Mouse (Mus musculus) lung, postnatal 25 days (tissue): ENCODE measurements around the gene Ncbp3.
A peak's percentile ranks its signal among the peaks of the same experiment; 100 is the strongest.

ENCODE experiments used
- DNase-seq: peaks from one replicate; pipeline ENCODE4 v3.0.0; 2022; ENCODE audit warnings: low spot score

Ncbp3 gene

DNA sequence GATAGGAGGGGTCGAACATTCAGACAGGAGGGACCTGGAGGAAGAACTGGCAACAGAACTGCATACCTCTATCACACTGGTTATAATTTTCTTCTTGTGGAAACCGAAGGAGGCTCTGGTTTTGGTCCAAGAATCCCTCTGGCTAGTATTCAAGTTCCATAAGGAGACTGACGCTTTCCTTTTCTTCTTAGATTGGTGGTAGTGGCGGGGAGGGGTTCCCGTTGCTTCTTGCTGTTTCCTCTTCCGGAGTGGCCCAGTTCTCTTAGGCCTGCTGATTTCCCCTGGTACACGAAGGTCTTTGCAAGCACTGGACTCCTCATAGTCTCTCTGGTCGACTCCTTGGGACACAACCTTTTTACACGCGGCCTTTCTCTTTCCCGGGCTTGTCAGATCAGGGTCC is 89.5 kb downstream of the Ncbp3 start:
- DNase-seq: no peak

DNA sequence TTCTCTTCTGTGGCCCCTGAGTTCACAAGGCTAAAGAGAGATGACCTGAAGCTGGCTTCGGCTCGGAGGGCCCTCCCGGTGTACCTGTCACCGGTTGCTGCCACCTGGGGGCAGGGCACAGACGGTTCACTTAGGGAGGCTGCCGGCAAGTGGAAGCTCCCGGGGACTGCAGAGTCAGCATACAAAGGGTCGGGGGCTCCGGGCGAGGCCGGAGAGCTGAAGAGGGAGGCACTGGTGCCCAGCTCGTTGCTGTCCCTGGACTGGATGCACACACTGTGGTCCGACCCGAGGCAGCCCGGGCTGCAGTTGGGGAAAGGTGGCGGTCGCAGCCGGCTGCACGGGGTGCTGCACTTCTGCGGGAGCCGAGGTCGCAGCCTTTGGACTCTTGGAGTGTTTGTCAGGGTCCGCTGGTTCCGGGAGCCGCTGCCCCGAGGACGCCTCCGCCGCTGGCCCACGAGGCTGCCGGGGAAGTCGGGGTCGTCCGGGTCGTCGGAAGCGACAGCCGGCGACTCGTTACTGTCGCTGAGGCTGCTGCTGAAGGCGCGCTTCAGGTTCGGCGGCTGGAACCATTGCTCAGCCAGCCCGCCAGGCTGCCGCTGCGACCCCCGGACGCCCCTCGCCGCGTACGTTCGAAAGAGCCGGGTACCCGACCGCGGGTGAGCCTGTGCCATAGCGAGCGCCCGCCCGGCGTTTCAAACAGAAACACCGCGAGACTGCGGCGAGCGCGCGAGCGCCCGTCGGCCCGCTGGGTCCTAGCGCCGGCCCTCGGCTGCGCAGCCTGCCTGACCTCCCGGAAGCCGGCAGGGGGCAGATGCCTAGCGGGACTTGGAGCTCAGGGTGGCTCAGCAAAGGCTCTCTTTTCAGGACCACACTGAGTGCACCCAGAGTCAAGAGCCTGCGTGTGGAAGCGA is 90.3 kb downstream of the Ncbp3 start, which contains the start of gene Haspin:
Gene Haspin (minus strand): TSS at position 704 of the 911 bp plus-strand sequence.
- DNase-seq: peak; percentile 94
